Mouse (Mus musculus): ENCODE results near the gene Tspyl4. TPM values are rescaled to one million over a fixed set of nuclear protein-coding genes. Genes with fewer than 3 reads are reported as not detected.
"Not testable (repeated sequence)": the region's sequence is repeated elsewhere in the genome, so short reads cannot be mapped to it uniquely, and the experiment has no call there.

Gene Tspyl4
- polyA plus RNA-seq (2012; rRNA removed) = 7.9 and 9.3 TPM in 2 replicates

GRCm38 (mm10) chr10:34297299-34297979 lies at the start of gene Tspyl4:
Tspyl4 (plus strand) TSS chr10:34297442.
- TF ChIP-seq CTCF (IDR thresholded peaks at IDR 0.05; ENCODE audit: control insufficient read depth, insufficient read depth, insufficient replicate concordance, low read depth, low read length) = no peak; the same call in 1 of the 2 replicates
- peak; percentile 95 for TF ChIP-seq POLR2A (IDR thresholded peaks at IDR 0.05; ENCODE audit: control insufficient read depth, low read depth, low read length)
- Histone ChIP-seq H3K36me3 (ENCODE audit: control insufficient read depth, insufficient read depth, low read length) (peaks cover 2% of the 10 kb centered on the region; the same call in 1 of the 2 replicates), H3K27me3 (ENCODE audit: control insufficient read depth, insufficient read depth, low read length) (no peaks in the 10 kb centered on the region), H3K4me1 (ENCODE audit: control insufficient read depth, insufficient read depth, low read length) (no peaks in the 10 kb centered on the region; the same call in 1 of the 2 replicates), H3K4me3 (ENCODE audit: control insufficient read depth, low read depth, low read length) (peak within 1 kb of the TSS; percentile 95), H3K27ac (ENCODE audit: control insufficient read depth, insufficient read depth, low read depth, low read length) (peak within 1 kb of the TSS; percentile 64)

GRCm38 (mm10) chr10:34247757-34248156 lies 49.5 kb upstream of the Tspyl4 start:
- Histone ChIP-seq H3K27ac (ENCODE audit: control insufficient read depth, insufficient read depth, low read depth, low read length) (no peak overlapping the region), H3K36me3 (ENCODE audit: control insufficient read depth, insufficient read depth, low read length) (no peaks in the 10 kb centered on the region), H3K4me3 (ENCODE audit: control insufficient read depth, low read depth, low read length) (no peak overlapping the region), H3K4me1 (ENCODE audit: control insufficient read depth, insufficient read depth, low read length) (no peaks in the 10 kb centered on the region), H3K27me3 (ENCODE audit: control insufficient read depth, insufficient read depth, low read length) (no peaks in the 10 kb centered on the region)
- no peak for TF ChIP-seq CTCF (IDR thresholded peaks at IDR 0.05; ENCODE audit: control insufficient read depth, insufficient read depth, insufficient replicate concordance, low read depth, low read length)
- TF ChIP-seq POLR2A (IDR thresholded peaks at IDR 0.05; ENCODE audit: control insufficient read depth, low read depth, low read length) = no peak

- Histone ChIP-seq H3K27ac (ENCODE audit: control insufficient read depth, insufficient read depth, low read depth, low read length) (no peak overlapping the region), H3K4me1 (ENCODE audit: control insufficient read depth, insufficient read depth, low read length) (no peaks in the 10 kb centered on the region), H3K4me3 (ENCODE audit: control insufficient read depth, low read depth, low read length) (no peak overlapping the region), H3K36me3 (ENCODE audit: control insufficient read depth, insufficient read depth, low read length) (no peaks in the 10 kb centered on the region), H3K27me3 (ENCODE audit: control insufficient read depth, insufficient read depth, low read length) (no peaks in the 10 kb centered on the region)
- no peak for TF ChIP-seq POLR2A (IDR thresholded peaks at IDR 0.05; ENCODE audit: control insufficient read depth, low read depth, low read length)
- TF ChIP-seq CTCF (IDR thresholded peaks at IDR 0.05; ENCODE audit: control insufficient read depth, insufficient read depth, insufficient replicate concordance, low read depth, low read length) = no peak
Observed at GRCm38 (mm10) chr10:34249594-34249993, 47.6 kb upstream of the Tspyl4 start.

GRCm38 (mm10) chr10:34252833-34253232 lies 44.4 kb upstream of the Tspyl4 start:
- not testable (repeated sequence) for H3K4me3 ChIP-seq (ENCODE audit: control insufficient read depth, low read depth, low read length); H3K27ac ChIP-seq (ENCODE audit: control insufficient read depth, insufficient read depth, low read depth, low read length); H3K36me3 ChIP-seq (ENCODE audit: control insufficient read depth, insufficient read depth, low read length); H3K27me3 ChIP-seq (ENCODE audit: control insufficient read depth, insufficient read depth, low read length); H3K4me1 ChIP-seq (ENCODE audit: control insufficient read depth, insufficient read depth, low read length)

- H3K27ac ChIP-seq (ENCODE audit: control insufficient read depth, insufficient read depth, low read depth, low read length) = no peak overlapping the region
- no peaks in the 10 kb centered on the region for H3K4me1 ChIP-seq (ENCODE audit: control insufficient read depth, insufficient read depth, low read length)
- TF ChIP-seq CTCF (IDR thresholded peaks at IDR 0.05; ENCODE audit: control insufficient read depth, insufficient read depth, insufficient replicate concordance, low read depth, low read length) (no peak), POLR2A (IDR thresholded peaks at IDR 0.05; ENCODE audit: control insufficient read depth, low read depth, low read length) (no peak)
- no peak overlapping the region for H3K4me3 ChIP-seq (ENCODE audit: control insufficient read depth, low read depth, low read length)
- H3K27me3 ChIP-seq (ENCODE audit: control insufficient read depth, insufficient read depth, low read length) = no peaks in the 10 kb centered on the region
- no peaks in the 10 kb centered on the region for H3K36me3 ChIP-seq (ENCODE audit: control insufficient read depth, insufficient read depth, low read length)
Observed at GRCm38 (mm10) chr10:34265106-34265505, 32.1 kb upstream of the Tspyl4 start.

GRCm38 (mm10) chr10:34267312-34268070 lies 29.8 kb upstream of the Tspyl4 start:
- Histone ChIP-seq H3K27ac (ENCODE audit: control insufficient read depth, insufficient read depth, low read depth, low read length) (no peak overlapping the region), H3K4me1 (ENCODE audit: control insufficient read depth, insufficient read depth, low read length) (no peaks in the 10 kb centered on the region), H3K36me3 (ENCODE audit: control insufficient read depth, insufficient read depth, low read length) (no peaks in the 10 kb centered on the region), H3K4me3 (ENCODE audit: control insufficient read depth, low read depth, low read length) (no peak overlapping the region), H3K27me3 (ENCODE audit: control insufficient read depth, insufficient read depth, low read length) (no peaks in the 10 kb centered on the region)
- TF ChIP-seq POLR2A (IDR thresholded peaks at IDR 0.05; ENCODE audit: control insufficient read depth, low read depth, low read length) (no peak), CTCF (IDR thresholded peaks at IDR 0.05; ENCODE audit: control insufficient read depth, insufficient read depth, insufficient replicate concordance, low read depth, low read length) (no peak)

- TF ChIP-seq CTCF (IDR thresholded peaks at IDR 0.05; ENCODE audit: control insufficient read depth, insufficient read depth, insufficient replicate concordance, low read depth, low read length) (no peak), POLR2A (IDR thresholded peaks at IDR 0.05; ENCODE audit: control insufficient read depth, low read depth, low read length) (no peak)
- Histone ChIP-seq H3K27me3 (ENCODE audit: control insufficient read depth, insufficient read depth, low read length) (no peaks in the 10 kb centered on the region), H3K4me3 (ENCODE audit: control insufficient read depth, low read depth, low read length) (no peak overlapping the region), H3K36me3 (ENCODE audit: control insufficient read depth, insufficient read depth, low read length) (no peaks in the 10 kb centered on the region), H3K4me1 (ENCODE audit: control insufficient read depth, insufficient read depth, low read length) (no peaks in the 10 kb centered on the region), H3K27ac (ENCODE audit: control insufficient read depth, insufficient read depth, low read depth, low read length) (no peak overlapping the region)
Observed at GRCm38 (mm10) chr10:34271681-34272080, 25.6 kb upstream of the Tspyl4 start.
